Mouse (Mus musculus): Measurements from ENCODE around the gene Six3.
A peak's percentile ranks its signal among the peaks of the same experiment; 100 is the strongest.

Gene Six3

GRCm38 (mm10) chr17:85612526-85613265 lies 712 bp upstream of the Six3 start:
- no peak for DNase-seq (ENCODE audit: low read depth, low spot score)

GRCm38 (mm10) chr17:85614011-85614721 lies 758 bp downstream of the Six3 start:
- no peak for DNase-seq (ENCODE audit: low read depth, low spot score)

GRCm38 (mm10) chr17:85614722-85615331 lies 1.4 kb downstream of the Six3 start:
- no peak for DNase-seq (ENCODE audit: low read depth, low spot score)

- no peak for DNase-seq (ENCODE audit: low read depth, low spot score)
Observed at GRCm38 (mm10) chr17:85615586-85615985, 2.2 kb downstream of the Six3 start.

- no peak for DNase-seq (ENCODE audit: low read depth, low spot score)
Observed at GRCm38 (mm10) chr17:85616526-85617500, 3.4 kb downstream of the Six3 start.

GRCm38 (mm10) chr17:85617566-85618358 lies 4.4 kb downstream of the Six3 start:
- DNase-seq (ENCODE audit: low read depth, low spot score), result no peak

- DNase-seq (ENCODE audit: low read depth, low spot score), result no peak
Observed at GRCm38 (mm10) chr17:85618359-85619112, 5.1 kb downstream of the Six3 start.

- no peak for DNase-seq (ENCODE audit: low read depth, low spot score)
Observed at GRCm38 (mm10) chr17:85619113-85620085, 6.0 kb downstream of the Six3 start.

GRCm38 (mm10) chr17:85620086-85620481 lies 6.7 kb downstream of the Six3 start:
- no peak for DNase-seq (ENCODE audit: low read depth, low spot score)

GRCm38 (mm10) chr17:85620680-85621504 lies 7.5 kb downstream of the Six3 start:
- DNase-seq (ENCODE audit: low read depth, low spot score), result peak; percentile 67

- no peak for DNase-seq (ENCODE audit: low read depth, low spot score)
Observed at GRCm38 (mm10) chr17:85621505-85622310, 8.3 kb downstream of the Six3 start.

GRCm38 (mm10) chr17:85622493-85623157 lies 9.2 kb downstream of the Six3 start:
- DNase-seq (ENCODE audit: low read depth, low spot score), result no peak

- no peak for DNase-seq (ENCODE audit: low read depth, low spot score)
Observed at GRCm38 (mm10) chr17:85623161-85624050, 10.0 kb downstream of the Six3 start.

GRCm38 (mm10) chr17:85624051-85624420 lies 10.6 kb downstream of the Six3 start:
- DNase-seq (ENCODE audit: low read depth, low spot score), result no peak
